Mouse (Mus musculus): ENCODE measurements around the gene Mnx1. TPM values are rescaled to one million over a fixed set of nuclear protein-coding genes. Genes with fewer than 3 reads are reported as not detected.
A peak's percentile ranks its signal among the peaks of the same experiment; 100 is the strongest.

The Mnx1 gene
- polyA plus RNA-seq, 1 experiment from 2014 or later, result not detected

DNA sequence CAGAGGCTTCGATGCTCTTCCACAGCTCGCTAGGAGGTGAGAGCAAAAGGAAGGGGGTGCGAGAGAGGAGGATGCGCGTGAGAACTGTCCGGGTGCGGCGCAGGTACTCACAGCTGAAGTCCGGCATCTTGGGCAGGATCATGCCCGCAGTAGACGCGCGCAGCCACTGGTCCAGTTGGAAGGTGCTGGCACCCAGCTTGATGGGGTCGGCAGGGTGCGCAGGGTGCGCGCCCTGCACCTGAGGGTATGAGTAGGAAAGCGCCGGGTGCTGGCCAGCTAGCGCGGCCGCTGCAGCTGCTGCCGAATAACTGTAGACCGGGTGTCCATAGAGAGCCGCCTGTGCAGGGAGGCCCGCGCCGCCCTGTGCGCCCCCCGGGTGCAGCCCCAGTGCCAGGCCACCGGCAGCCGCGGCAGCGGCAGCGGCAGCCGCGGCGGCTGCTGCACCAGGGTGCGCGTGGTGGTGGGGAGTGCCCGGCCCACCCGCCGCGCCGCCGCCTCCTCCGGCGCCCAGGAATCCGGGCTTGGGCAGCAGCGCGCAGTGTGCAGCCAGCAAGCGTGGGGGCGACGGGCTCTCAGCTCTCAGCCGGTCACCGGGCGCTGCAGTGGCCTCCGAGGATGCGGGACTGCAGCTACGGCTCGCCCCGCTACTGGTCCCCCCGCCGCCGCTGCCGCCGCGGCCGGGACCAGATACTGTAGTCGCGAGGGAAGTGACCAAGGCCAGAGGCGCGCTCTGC, 629 bp downstream of the Mnx1 start:
- Histone ChIP-seq H3K9ac (replicated peaks; ENCODE audit: low read length) (no peak overlapping the region), H3K4me3 (ENCODE audit: low read length) (peak overlapping the region; percentile 42), H3K4me2 (replicated peaks; ENCODE audit: low read depth, low read length) (peak overlapping the region; percentile 62), H3K27me3 (ENCODE audit: insufficient read depth, low read length) (peaks cover 98% of the 10 kb centered on the region), H3K9me3 (ENCODE audit: low read length) (no peaks in the 10 kb centered on the region), H3K4me1 (ENCODE audit: insufficient read depth, low read length) (peaks cover 17% of the 10 kb centered on the region), H3K36me3 (ENCODE audit: insufficient read depth, low read length) (no peaks in the 10 kb centered on the region), H3K27ac (ENCODE audit: low read length) (no peak overlapping the region)
- WGBS, result under 1% methylated on average over 72 of the region's 73 CpGs
- peak; percentile 5; the same call in 1 of the 2 replicates for ATAC-seq (ENCODE audit: low FRiP score, low TSS enrichment)

DNA sequence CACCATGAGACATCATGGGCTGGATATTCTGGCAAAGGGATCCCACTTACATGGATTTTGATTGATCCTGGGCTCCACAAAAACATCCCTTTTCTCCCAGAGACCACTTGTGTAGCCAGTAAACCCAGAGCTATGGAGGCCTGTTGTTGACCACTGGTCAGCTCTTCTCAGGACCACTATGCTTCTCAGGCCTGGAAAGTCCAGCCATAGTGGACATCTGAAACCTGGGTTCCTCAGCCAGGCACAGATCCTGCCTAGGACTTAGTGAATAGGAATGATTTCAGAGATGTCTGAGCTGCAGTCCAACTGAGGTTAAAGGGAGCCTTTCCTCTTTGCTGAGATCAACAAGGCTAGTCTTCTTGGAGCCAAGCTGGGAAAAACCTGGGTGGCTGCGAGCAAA, 2.2 kb downstream of the Mnx1 start:
- H3K9me3 ChIP-seq (ENCODE audit: low read length), result no peaks in the 10 kb centered on the region
- H3K27ac ChIP-seq (ENCODE audit: low read length), result no peak overlapping the region
- WGBS, result 0% methylated on average over 1 of the region's 1 CpGs
- H3K4me2 ChIP-seq (replicated peaks; ENCODE audit: low read depth, low read length), result no peak overlapping the region
- no peak for ATAC-seq (ENCODE audit: low FRiP score, low TSS enrichment)
- no peak overlapping the region for H3K9ac ChIP-seq (replicated peaks; ENCODE audit: low read length)
- peaks cover 100% of the 10 kb centered on the region for H3K27me3 ChIP-seq (ENCODE audit: insufficient read depth, low read length)
- peaks cover 17% of the 10 kb centered on the region for H3K4me1 ChIP-seq (ENCODE audit: insufficient read depth, low read length)
- no peaks in the 10 kb centered on the region for H3K36me3 ChIP-seq (ENCODE audit: insufficient read depth, low read length)
- no peak overlapping the region for H3K4me3 ChIP-seq (ENCODE audit: low read length)

DNA sequence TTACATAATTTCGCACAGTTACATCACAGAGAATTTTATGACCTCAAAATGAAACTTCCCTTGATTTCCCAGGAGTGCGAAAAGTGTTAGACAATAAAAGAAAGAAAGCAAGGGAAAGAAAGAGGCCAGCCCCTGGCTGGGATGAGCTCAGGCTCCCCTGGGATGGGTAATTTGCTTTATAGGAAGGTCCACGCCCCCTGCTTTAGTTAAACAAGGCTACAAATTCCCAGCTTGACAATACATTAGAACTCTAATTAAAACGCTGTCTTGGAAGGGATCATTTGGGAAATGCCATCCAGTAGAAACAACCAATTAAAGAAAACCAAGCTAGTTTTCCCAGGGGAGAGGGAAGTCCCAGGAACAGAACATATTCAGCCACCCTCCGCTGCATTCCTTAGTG, 2.7 kb downstream of the Mnx1 start:
- Histone ChIP-seq H3K36me3 (ENCODE audit: insufficient read depth, low read length) (no peaks in the 10 kb centered on the region), H3K27me3 (ENCODE audit: insufficient read depth, low read length) (peaks cover 100% of the 10 kb centered on the region), H3K4me2 (replicated peaks; ENCODE audit: low read depth, low read length) (no peak overlapping the region), H3K4me1 (ENCODE audit: insufficient read depth, low read length) (peaks cover 17% of the 10 kb centered on the region), H3K9me3 (ENCODE audit: low read length) (no peaks in the 10 kb centered on the region), H3K9ac (replicated peaks; ENCODE audit: low read length) (no peak overlapping the region), H3K27ac (ENCODE audit: low read length) (no peak overlapping the region), H3K4me3 (ENCODE audit: low read length) (no peak overlapping the region)
- ATAC-seq (ENCODE audit: low FRiP score, low TSS enrichment), result no peak
- 1% methylated on average over 5 of the region's 5 CpGs for WGBS

DNA sequence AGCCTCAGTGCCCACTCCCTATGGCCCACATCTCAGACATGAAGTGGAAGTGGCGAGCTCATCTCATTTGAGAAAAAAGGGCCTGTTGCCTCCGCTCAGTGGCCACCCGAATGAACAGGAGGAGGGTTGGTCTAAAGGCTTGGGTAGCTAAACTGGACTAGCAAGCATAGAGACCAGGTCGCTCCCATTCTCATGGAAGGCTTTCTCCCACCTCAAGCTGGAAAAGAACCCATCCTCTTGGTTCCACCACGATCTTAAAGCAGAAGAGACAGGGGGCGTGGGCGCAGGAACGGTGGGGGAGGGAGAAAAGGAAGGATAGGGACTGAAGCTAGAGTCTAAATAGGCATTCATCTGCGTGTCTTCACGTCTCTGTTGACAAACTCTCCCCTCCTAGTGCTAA, 3.2 kb downstream of the Mnx1 start:
- no peak overlapping the region for H3K9ac ChIP-seq (replicated peaks; ENCODE audit: low read length)
- H3K4me3 ChIP-seq (ENCODE audit: low read length), result no peak overlapping the region
- no peak overlapping the region for H3K4me2 ChIP-seq (replicated peaks; ENCODE audit: low read depth, low read length)
- peaks cover 100% of the 10 kb centered on the region for H3K27me3 ChIP-seq (ENCODE audit: insufficient read depth, low read length)
- H3K27ac ChIP-seq (ENCODE audit: low read length), result no peak overlapping the region
- H3K9me3 ChIP-seq (ENCODE audit: low read length), result no peaks in the 10 kb centered on the region
- 2% methylated on average over 10 of the region's 10 CpGs for WGBS
- H3K4me1 ChIP-seq (ENCODE audit: insufficient read depth, low read length), result peaks cover 17% of the 10 kb centered on the region
- no peak for ATAC-seq (ENCODE audit: low FRiP score, low TSS enrichment)
- no peaks in the 10 kb centered on the region for H3K36me3 ChIP-seq (ENCODE audit: insufficient read depth, low read length)

DNA sequence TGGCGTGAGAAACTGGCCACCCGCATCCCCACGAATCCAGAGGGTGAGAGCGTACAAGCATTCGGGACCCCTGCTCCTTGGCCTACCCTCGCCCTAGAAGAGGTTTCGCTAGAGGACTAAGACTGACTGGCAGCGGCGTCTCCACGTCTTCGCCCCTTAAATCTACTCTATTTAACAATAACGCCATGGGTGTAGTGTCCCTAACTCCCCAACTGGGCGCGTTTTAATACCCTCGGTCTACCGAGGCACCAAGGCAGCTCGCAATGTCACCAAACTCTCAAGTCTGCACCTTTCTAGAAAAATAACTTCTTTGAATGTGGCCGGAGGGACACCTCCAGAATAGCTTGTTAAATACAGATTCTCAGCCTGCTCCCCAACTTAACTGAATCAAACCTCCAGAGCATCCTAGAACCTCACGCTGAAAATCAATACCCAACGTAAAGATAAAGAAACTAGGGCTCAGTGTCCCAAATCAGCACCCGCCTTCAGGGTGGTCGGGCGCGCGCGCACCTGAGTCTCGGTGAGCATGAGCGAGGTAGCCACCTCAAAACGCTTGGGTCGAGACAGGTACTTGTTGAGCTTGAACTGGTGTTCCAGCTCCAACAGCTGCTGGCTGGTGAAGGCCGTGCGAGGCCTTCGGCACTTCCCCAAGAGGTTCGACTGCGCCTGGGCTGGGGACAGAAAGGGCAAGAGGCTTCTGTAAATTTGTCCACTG, 3.9 kb downstream of the Mnx1 start:
- Histone ChIP-seq H3K9me3 (ENCODE audit: low read length) (no peaks in the 10 kb centered on the region), H3K4me2 (replicated peaks; ENCODE audit: low read depth, low read length) (no peak overlapping the region), H3K27ac (ENCODE audit: low read length) (no peak overlapping the region), H3K9ac (replicated peaks; ENCODE audit: low read length) (no peak overlapping the region), H3K27me3 (ENCODE audit: insufficient read depth, low read length) (peaks cover 100% of the 10 kb centered on the region), H3K4me3 (ENCODE audit: low read length) (no peak overlapping the region), H3K4me1 (ENCODE audit: insufficient read depth, low read length) (peaks cover 17% of the 10 kb centered on the region), H3K36me3 (ENCODE audit: insufficient read depth, low read length) (no peaks in the 10 kb centered on the region)
- no peak for ATAC-seq (ENCODE audit: low FRiP score, low TSS enrichment)
- WGBS, result 2% methylated on average over 35 of the region's 35 CpGs

DNA sequence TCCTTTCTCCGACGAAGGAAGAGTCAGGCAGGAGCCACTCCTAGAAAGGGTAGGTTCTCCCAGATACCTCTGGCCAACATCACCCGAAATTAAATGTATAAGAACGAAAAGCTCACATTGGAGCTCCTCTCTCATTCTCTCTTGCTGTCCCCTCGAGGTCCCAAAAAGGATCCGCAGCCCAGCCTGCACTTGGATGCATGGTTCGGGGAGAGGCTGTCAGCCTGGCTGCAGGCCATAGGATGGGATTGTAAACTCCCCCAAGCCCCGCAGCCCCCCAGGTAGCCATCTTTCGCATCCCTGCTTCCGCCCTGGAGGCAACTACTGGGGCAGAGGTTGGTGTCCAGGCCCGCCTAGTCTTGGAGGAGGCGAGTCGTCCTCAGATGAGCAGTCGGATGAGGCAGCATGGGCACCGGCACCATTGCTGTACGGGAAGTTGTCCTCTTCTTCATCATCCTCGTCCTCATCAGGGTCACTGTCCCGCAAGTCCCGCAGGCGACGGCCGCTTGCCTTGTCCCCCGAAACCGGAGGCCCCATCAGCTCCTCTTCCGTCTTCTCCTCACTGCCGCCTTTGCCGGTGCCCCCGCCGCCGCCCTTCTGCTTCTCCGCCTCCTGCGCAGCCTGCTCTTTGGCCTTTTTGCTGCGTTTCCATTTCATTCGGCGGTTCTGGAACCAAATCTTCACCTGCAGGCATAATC, 4.6 kb downstream of the Mnx1 start:
- Histone ChIP-seq H3K27ac (ENCODE audit: low read length) (no peak overlapping the region), H3K9ac (replicated peaks; ENCODE audit: low read length) (no peak overlapping the region), H3K27me3 (ENCODE audit: insufficient read depth, low read length) (peaks cover 100% of the 10 kb centered on the region), H3K36me3 (ENCODE audit: insufficient read depth, low read length) (no peaks in the 10 kb centered on the region), H3K4me3 (ENCODE audit: low read length) (no peak overlapping the region), H3K4me1 (ENCODE audit: insufficient read depth, low read length) (peaks cover 12% of the 10 kb centered on the region), H3K9me3 (ENCODE audit: low read length) (no peaks in the 10 kb centered on the region), H3K4me2 (replicated peaks; ENCODE audit: low read depth, low read length) (no peak overlapping the region)
- no peak for ATAC-seq (ENCODE audit: low FRiP score, low TSS enrichment)
- WGBS, result 2% methylated on average over 35 of the region's 35 CpGs

DNA sequence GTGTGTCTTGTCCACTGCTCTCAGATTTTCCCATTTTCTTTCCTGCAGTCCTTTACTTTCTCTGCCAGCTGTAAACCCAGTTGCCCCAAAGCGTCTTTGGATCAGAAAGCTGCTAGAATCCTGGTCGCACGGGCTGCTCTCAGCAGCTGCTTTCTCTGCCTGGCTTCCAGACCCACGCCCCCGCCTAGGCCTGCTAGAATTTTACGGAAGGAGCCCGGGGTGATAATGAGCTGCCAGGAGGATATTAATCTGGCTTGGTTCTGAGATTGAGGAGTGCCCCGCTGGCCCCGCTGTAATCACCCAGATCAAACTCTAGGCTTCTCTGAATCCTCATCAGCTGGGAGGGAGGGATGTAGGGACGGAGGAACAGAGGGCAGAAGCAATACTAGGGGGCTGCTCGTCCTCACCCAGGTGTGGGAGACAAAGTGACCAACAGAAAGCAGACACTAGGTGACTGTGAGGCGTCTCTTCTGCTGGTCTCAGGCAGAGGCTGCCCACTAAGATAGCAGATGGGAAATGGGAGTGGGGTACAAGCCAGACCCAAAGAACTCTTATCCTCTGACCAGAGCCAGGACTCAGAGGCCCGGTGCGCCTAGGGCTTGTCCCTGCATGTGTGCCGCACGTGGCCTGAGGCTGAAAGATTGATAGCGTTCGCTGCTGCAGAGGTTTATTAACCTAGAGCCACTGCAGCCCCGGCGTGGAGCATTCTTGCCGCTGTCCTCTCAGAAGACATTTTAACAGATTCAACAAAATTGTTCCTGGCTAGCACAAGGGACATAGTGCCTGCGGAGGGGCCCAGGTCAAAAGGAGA, 6.2 kb downstream of the Mnx1 start:
- Histone ChIP-seq H3K4me3 (ENCODE audit: low read length) (no peak overlapping the region), H3K9ac (replicated peaks; ENCODE audit: low read length) (no peak overlapping the region), H3K4me2 (replicated peaks; ENCODE audit: low read depth, low read length) (no peak overlapping the region), H3K27ac (ENCODE audit: low read length) (no peak overlapping the region), H3K27me3 (ENCODE audit: insufficient read depth, low read length) (peaks cover 99% of the 10 kb centered on the region), H3K36me3 (ENCODE audit: insufficient read depth, low read length) (no peaks in the 10 kb centered on the region), H3K4me1 (ENCODE audit: insufficient read depth, low read length) (peaks cover 9% of the 10 kb centered on the region), H3K9me3 (ENCODE audit: low read length) (no peaks in the 10 kb centered on the region)
- ATAC-seq (ENCODE audit: low FRiP score, low TSS enrichment), result no peak
- under 1% methylated on average over 22 of the region's 22 CpGs for WGBS

DNA sequence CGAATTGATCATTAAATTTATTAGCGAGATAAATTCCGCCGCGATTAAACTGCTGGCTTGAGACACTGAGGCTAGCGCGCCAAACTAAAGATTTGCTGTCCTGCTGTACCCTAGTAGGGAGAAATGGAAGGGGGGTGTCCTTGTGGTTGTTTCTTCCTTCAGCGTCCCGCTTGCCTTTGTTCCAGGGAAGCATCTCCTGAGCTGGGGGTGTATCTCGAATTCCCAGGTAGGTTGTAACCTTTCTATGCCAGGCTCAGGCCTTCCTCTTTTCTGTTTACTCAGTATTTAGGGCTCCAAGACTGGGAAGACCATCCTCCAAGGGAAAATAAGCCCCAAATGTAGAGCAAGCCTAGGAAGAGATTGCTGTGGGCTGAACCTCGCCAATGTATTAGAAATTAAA, 6.9 kb downstream of the Mnx1 start:
- H3K27ac ChIP-seq (ENCODE audit: low read length), result no peak overlapping the region
- no peak overlapping the region for H3K9ac ChIP-seq (replicated peaks; ENCODE audit: low read length)
- WGBS, result 1% methylated on average over 11 of the region's 11 CpGs
- no peak for ATAC-seq (ENCODE audit: low FRiP score, low TSS enrichment)
- no peaks in the 10 kb centered on the region for H3K36me3 ChIP-seq (ENCODE audit: insufficient read depth, low read length)
- H3K9me3 ChIP-seq (ENCODE audit: low read length), result no peaks in the 10 kb centered on the region
- peaks cover 9% of the 10 kb centered on the region for H3K4me1 ChIP-seq (ENCODE audit: insufficient read depth, low read length)
- H3K4me2 ChIP-seq (replicated peaks; ENCODE audit: low read depth, low read length), result no peak overlapping the region
- peaks cover 99% of the 10 kb centered on the region for H3K27me3 ChIP-seq (ENCODE audit: insufficient read depth, low read length)
- no peak overlapping the region for H3K4me3 ChIP-seq (ENCODE audit: low read length)

DNA sequence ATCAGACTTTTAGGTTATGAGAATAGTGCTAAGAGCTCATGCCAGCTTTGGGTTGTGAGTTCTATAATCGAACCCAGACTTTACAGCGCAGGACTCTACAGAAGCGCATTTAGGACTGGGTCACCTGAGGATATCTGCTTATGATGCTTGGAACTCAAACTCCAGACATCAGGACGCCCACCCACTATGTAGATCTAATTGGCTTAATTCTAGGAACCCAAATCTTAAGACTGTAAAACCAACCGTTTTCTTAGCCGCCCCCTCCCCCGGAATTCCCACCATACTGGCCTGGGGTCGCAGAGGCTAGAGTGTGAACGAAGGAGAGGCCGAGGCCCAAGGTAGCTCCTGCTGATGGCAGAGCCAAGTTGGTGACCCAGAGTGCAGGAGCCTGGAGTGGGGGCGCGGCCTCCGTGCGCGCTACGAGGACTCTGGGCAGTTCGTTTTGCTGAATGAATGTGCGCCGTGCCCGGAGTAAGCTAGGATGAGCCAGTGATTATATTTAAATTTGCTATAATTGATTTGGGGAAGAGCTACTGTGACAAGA, 7.3 kb downstream of the Mnx1 start:
- no peak overlapping the region for H3K4me2 ChIP-seq (replicated peaks; ENCODE audit: low read depth, low read length)
- no peak for ATAC-seq (ENCODE audit: low FRiP score, low TSS enrichment)
- no peak overlapping the region for H3K27ac ChIP-seq (ENCODE audit: low read length)
- no peak overlapping the region for H3K9ac ChIP-seq (replicated peaks; ENCODE audit: low read length)
- no peaks in the 10 kb centered on the region for H3K36me3 ChIP-seq (ENCODE audit: insufficient read depth, low read length)
- peaks cover 99% of the 10 kb centered on the region for H3K27me3 ChIP-seq (ENCODE audit: insufficient read depth, low read length)
- WGBS, result 3% methylated on average over 20 of the region's 20 CpGs
- peaks cover 9% of the 10 kb centered on the region for H3K4me1 ChIP-seq (ENCODE audit: insufficient read depth, low read length)
- H3K9me3 ChIP-seq (ENCODE audit: low read length), result no peaks in the 10 kb centered on the region
- H3K4me3 ChIP-seq (ENCODE audit: low read length), result no peak overlapping the region

All from kidney, embryonic 16.5 days (tissue).